Mouse (Mus musculus) small intestine, adult 2 months (tissue): Measurements from ENCODE around the gene Snrnp25. TPM values are rescaled to one million over a fixed set of nuclear protein-coding genes. Genes with fewer than 3 reads are reported as not detected.

ENCODE experiments used
- H3K27ac ChIP-seq: fragments of 200-500 bp; 2 replicates; pipeline ENCODE4 v1.5.1; 2012; ENCODE audit warnings: low read depth, low read length, control low read depth, inconsistent platforms; ENCODE audit not compliant: insufficient read depth
- H3K27me3 ChIP-seq: fragments of 200-500 bp; 2 replicates; pipeline ENCODE4 v1.6.1; 2012; ENCODE audit warnings: mild to moderate bottlenecking, moderate library complexity, low read length, inconsistent platforms; ENCODE audit not compliant: control insufficient read depth, insufficient read depth
- H3K36me3 ChIP-seq: fragments of 200-500 bp; 2 replicates; pipeline ENCODE4 v1.6.1; 2012; ENCODE audit warnings: mild to moderate bottlenecking, low read length, control low read depth, inconsistent platforms; ENCODE audit not compliant: control insufficient read depth, insufficient read depth
- H3K4me1 ChIP-seq: fragments of 200-500 bp; 2 replicates; pipeline ENCODE4 v1.6.1; 2012; ENCODE audit warnings: low read length, inconsistent platforms, mixed read lengths; ENCODE audit not compliant: control insufficient read depth, insufficient read depth, insufficient read length
- H3K4me3 ChIP-seq: fragments of 200-500 bp; 2 replicates; pipeline ENCODE4 v1.5.1; 2012; ENCODE audit warnings: low read depth, mild to moderate bottlenecking, control low read depth, inconsistent platforms, low read length, moderate library complexity
- CTCF ChIP-seq: fragments of 200-500 bp; IDR thresholded peaks from 2 replicates; pipeline ENCODE4 v1.5.1; 2012; ENCODE audit warnings: low read depth, mild to moderate bottlenecking, control low read depth, inconsistent platforms, low read length, moderate library complexity, mixed read lengths; ENCODE audit not compliant: insufficient replicate concordance, insufficient read length; ENCODE audit errors: extremely low read depth
- POLR2A ChIP-seq: fragments of 200-500 bp; IDR thresholded peaks from 2 replicates; pipeline ENCODE4 v1.6.1; 2012; ENCODE audit warnings: low read depth, mild to moderate bottlenecking, control low read depth, inconsistent platforms, low read length, moderate library complexity
- WGBS: fragments of 180-500 bp; shearing (Covaris S2); methylation state at CpG from one replicate; pipeline ENCODE4 v1.1.7; 2018; 5-methylcytosine and 5-hydroxymethylcytosine counted together
- polyA plus RNA-seq: library from polyadenylated mRNA; depleted of rRNA; stranded (reverse); fragments of >200 nt; gene quantifications from 2 replicates; pipeline ENCODE4 v1.2.3, GENCODE M21; 2012

Snrnp25 gene
- polyA plus RNA-seq, 1 experiment, result 22.5 TPM

GRCm38 (mm10) chr11:32226124-32226871, 21.1 kb downstream of the Snrnp25 start, which contains the start of gene Mpg:
TSS of gene Mpg (plus strand) at chr11:32226505.
- TF ChIP-seq CTCF (no peak), POLR2A (peak; percentile 95)
- peaks cover 7% of the 10 kb centered on the region; the same call in 1 of the 2 replicates for H3K36me3 ChIP-seq
- H3K4me1 ChIP-seq, result peaks cover 29% of the 10 kb centered on the region
- WGBS, result 3% methylated on average over 47 of the region's 47 CpGs
- peak within 1 kb of the TSS; percentile 71 for H3K27ac ChIP-seq
- peak within 1 kb of the TSS; percentile 98 for H3K4me3 ChIP-seq
- no peaks in the 10 kb centered on the region for H3K27me3 ChIP-seq

DNA sequence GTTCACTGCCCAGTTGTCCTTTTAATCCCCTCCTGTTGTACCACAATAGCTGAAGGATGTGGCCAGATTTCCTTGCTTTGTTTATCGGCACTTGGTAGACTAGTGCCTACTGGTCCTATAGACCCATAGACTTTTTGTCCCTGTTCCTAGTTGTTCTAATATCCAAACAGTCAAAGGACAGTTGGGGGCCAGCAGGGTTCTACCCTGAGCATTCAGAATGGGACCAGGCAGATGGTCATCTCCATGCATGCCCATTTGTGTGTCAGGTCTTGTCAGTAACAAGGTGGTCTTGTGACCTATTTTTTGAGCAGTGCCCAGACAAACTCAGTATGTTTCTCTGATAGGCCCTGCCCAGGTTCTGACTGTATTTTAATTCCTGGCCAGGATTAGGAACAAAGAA, 21.8 kb downstream of the Snrnp25 start:
- H3K27ac ChIP-seq, result no peak overlapping the region; the same call in 1 of the 2 replicates
- TF ChIP-seq CTCF, result no peak
- TF ChIP-seq POLR2A, result no peak
- H3K36me3 ChIP-seq, result peaks cover 15% of the 10 kb centered on the region
- peak overlapping the region; percentile 98 for H3K4me3 ChIP-seq
- WGBS, result 24% methylated on average over 1 of the region's 1 CpGs
- no peaks in the 10 kb centered on the region for H3K27me3 ChIP-seq
- peaks cover 29% of the 10 kb centered on the region for H3K4me1 ChIP-seq

GRCm38 (mm10) chr11:32227555-32227954, 22.3 kb downstream of the Snrnp25 start:
- 93% methylated on average over 9 of the region's 9 CpGs for WGBS
- Histone ChIP-seq H3K27ac (no peak overlapping the region), H3K4me3 (no peak overlapping the region), H3K4me1 (peaks cover 24% of the 10 kb centered on the region), H3K36me3 (peaks cover 16% of the 10 kb centered on the region), H3K27me3 (no peaks in the 10 kb centered on the region)
- no peak for TF ChIP-seq POLR2A
- no peak for TF ChIP-seq CTCF

DNA sequence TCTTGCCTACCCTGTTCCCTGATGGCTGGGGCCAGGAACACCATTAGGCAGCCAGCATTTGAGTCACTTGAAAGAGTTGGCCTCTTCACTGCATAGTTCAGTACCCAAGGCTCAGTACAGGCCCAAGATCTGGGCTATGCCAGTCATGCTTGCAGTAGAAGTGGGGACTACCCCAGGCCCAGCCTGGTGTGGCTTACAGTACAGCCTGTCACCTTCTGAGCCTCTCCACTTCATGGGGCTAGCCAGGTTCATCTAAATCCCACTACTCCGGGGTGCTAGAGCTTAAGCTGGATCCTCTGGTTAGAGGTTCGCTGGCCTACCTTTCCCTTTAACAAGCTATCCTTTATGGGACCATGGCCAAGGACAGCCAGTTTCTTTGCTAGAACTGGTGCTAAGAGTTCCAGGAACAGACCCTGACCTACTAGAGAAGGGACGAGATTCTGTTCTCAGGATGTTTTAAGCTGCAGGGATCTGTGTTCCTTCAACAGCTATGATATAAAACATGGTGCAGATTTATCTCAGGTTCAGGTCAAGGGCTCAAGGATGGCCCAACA, 23.2 kb downstream of the Snrnp25 start:
- Histone ChIP-seq H3K27me3 (no peaks in the 10 kb centered on the region), H3K27ac (no peak overlapping the region), H3K4me3 (no peak overlapping the region), H3K4me1 (peaks cover 19% of the 10 kb centered on the region), H3K36me3 (peaks cover 21% of the 10 kb centered on the region)
- WGBS, result 85% methylated on average over 3 of the region's 3 CpGs
- TF ChIP-seq POLR2A, result no peak
- no peak for TF ChIP-seq CTCF

- no peak overlapping the region for H3K4me3 ChIP-seq
- H3K4me1 ChIP-seq, result peaks cover 12% of the 10 kb centered on the region
- no peaks in the 10 kb centered on the region for H3K27me3 ChIP-seq
- H3K27ac ChIP-seq, result no peak overlapping the region
- TF ChIP-seq CTCF, result no peak
- TF ChIP-seq POLR2A, result no peak
- WGBS, result 77% methylated on average over 4 of the region's 4 CpGs
- H3K36me3 ChIP-seq, result peaks cover 34% of the 10 kb centered on the region
Measured at GRCm38 (mm10) chr11:32230220-32230619, 25.0 kb downstream of the Snrnp25 start.

DNA sequence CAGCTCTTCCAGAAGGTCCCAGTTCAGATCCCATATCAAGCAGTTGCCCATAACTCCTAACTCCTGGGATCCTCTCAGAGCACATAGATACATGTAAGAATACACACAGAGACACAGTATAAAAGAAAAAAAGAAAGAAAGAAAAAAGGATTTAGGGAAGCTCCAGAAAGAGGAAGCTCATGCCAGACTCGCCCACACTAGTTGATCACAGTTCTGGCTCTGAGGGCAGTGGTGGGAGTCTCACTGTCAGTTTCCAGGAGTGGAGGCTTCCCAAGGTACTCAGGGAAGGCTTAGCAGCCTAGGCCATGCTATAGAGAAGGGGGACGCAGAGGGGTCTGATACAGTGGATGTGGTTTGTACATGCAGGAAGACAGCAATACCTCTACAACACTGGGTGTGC, 25.9 kb downstream of the Snrnp25 start:
- no peak overlapping the region for H3K4me3 ChIP-seq
- no peaks in the 10 kb centered on the region for H3K27me3 ChIP-seq
- no peak overlapping the region for H3K27ac ChIP-seq
- peaks cover 34% of the 10 kb centered on the region for H3K36me3 ChIP-seq
- WGBS, result 92% methylated on average over 2 of the region's 2 CpGs
- H3K4me1 ChIP-seq, result peaks cover 3% of the 10 kb centered on the region; the same call in 1 of the 2 replicates
- no peak for TF ChIP-seq POLR2A
- TF ChIP-seq CTCF, result no peak

- Histone ChIP-seq H3K36me3 (peaks cover 34% of the 10 kb centered on the region), H3K4me1 (no peaks in the 10 kb centered on the region), H3K27ac (no peak overlapping the region), H3K27me3 (no peaks in the 10 kb centered on the region), H3K4me3 (no peak overlapping the region)
- TF ChIP-seq CTCF, result no peak
- TF ChIP-seq POLR2A, result no peak
- WGBS, result 89% methylated on average over 10 of the region's 10 CpGs
Measured at GRCm38 (mm10) chr11:32232848-32233247, 27.6 kb downstream of the Snrnp25 start.
